Comparison of ENCODE assay signal across 19 mouse cellular contexts in genomic region chr5:69241931-69242330, GRCm38 (mm10).
"Had no signal": no experiment of that assay in that cellular context is flagged by ENCODE, and none has a peak within 500 bp of the region (broad histone marks: within the 10 kb centered on the region; RNA-seq: fewer than 3 reads in every experiment).

No protein-coding gene starts in this region.

- H3K27ac ChIP-seq: kidney, postnatal 0 days; limb, embryonic 12.5 days; liver, embryonic 13.5 days; lung, embryonic 15.5 days; midbrain, embryonic 10.5 days; neural tube, embryonic 15.5 days had no signal

- DNase-seq: kidney, adult 8-10 months; kidney, postnatal 36 days; layer of hippocampus, adult 9-11 months; layer of hippocampus, postnatal 36 days; liver; liver, embryonic 13.5 days; liver, postnatal 0 days; lung, postnatal 36 days; midbrain, embryonic 14.5 days; right cerebral cortex, postnatal 4 days; spleen, adult 18-20 months; thymus, adult 18-20 months; thymus, postnatal 14 days had no signal

- H3K4me3 ChIP-seq: limb, embryonic 12.5 days; liver, embryonic 13.5 days; lung, embryonic 15.5 days; midbrain, embryonic 10.5 days; myocyte; neural tube, embryonic 15.5 days had no signal
